In genomic region chr14:102880658-102881083, GRCm38 (mm10) we compare ENCODE assay signal across 17 mouse cellular contexts.
DNase-seq lines count a peak whose midpoint lies in the region; ATAC-seq and TF ChIP-seq lines count a peak whose summit lies in the region.
"Had no signal": no experiment of that assay in that cellular context is flagged by ENCODE, and none has a peak within 500 bp of the region (broad histone marks: within the 10 kb centered on the region; RNA-seq: fewer than 3 reads in every experiment).

No protein-coding gene starts in this region.

- H3K27me3 ChIP-seq in heart, embryonic 13.5 days (replicated peaks), result no peaks in the 10 kb centered on the region
- no peaks in the 10 kb centered on the region for H3K27me3 ChIP-seq in heart, embryonic 11.5 days (ENCODE audit: control insufficient read depth, insufficient read depth, low read length)
- H3K27me3 ChIP-seq in kidney, postnatal 0 days (ENCODE audit: insufficient read depth, low read length), result no peaks in the 10 kb centered on the region
- no peaks in the 10 kb centered on the region for H3K27me3 ChIP-seq in stomach, embryonic 14.5 days (ENCODE audit: control insufficient read depth, insufficient read depth, low read length)
- no peaks in the 10 kb centered on the region for H3K27me3 ChIP-seq in stomach, postnatal 0 days (ENCODE audit: control insufficient read depth, insufficient read depth, low read length)
- H3K27me3 ChIP-seq: neural tube, embryonic 15.5 days had no signal

- H3K4me2 ChIP-seq in heart, embryonic 13.5 days, result no peak overlapping the region
- H3K4me2 ChIP-seq in heart, embryonic 11.5 days, result no peak overlapping the region
- H3K4me2 ChIP-seq in kidney, postnatal 0 days (ENCODE audit: low read length), result no peak overlapping the region
- no peak overlapping the region for H3K4me2 ChIP-seq in stomach, embryonic 14.5 days (replicated peaks; ENCODE audit: low read depth, low read length)
- H3K4me2 ChIP-seq in stomach, postnatal 0 days (replicated peaks; ENCODE audit: low read depth), result no peak overlapping the region
- H3K4me2 ChIP-seq: liver, embryonic 11.5 days; neural tube, embryonic 15.5 days had no signal

- peak; percentile 83 for DNase-seq in kidney, postnatal 0 days (ENCODE audit: low spot score)
- no peak for DNase-seq in kidney, adult 18-20 months
- DNase-seq in stomach, postnatal 0 days (ENCODE audit: low spot score), result no peak
- DNase-seq in gastrocnemius, adult 18-20 months (ENCODE audit: low spot score), result no peak
- DNase-seq in natural killer cell, adult 2 months (ENCODE audit: low spot score in 2 of 2), result no peak
- DNase-seq: adrenal gland, postnatal 14 days; cerebellum, adult 9-10 months; gastrocnemius, postnatal 25 days; heart, postnatal 14 days; right cerebral cortex, postnatal 4 days had no signal

- WGBS in heart, embryonic 13.5 days, result 39% methylated on average over 1 of the region's 1 CpGs
- WGBS in heart, embryonic 11.5 days (ENCODE audit: insufficient replicate concordance), result 66% methylated on average over 1 of the region's 1 CpGs
- WGBS in kidney, postnatal 0 days, result 48% methylated on average over 1 of the region's 1 CpGs
- WGBS in stomach, embryonic 14.5 days, result 36% methylated on average over 1 of the region's 1 CpGs
- WGBS in stomach, postnatal 0 days, result 39% methylated on average over 1 of the region's 1 CpGs

- ATAC-seq in heart, embryonic 13.5 days (ENCODE audit: extremely low read depth, insufficient number of reproducible peaks, low FRiP score, low TSS enrichment), result no peak
- ATAC-seq in heart, embryonic 11.5 days (replicated peaks; ENCODE audit: insufficient number of reproducible peaks, low FRiP score, low TSS enrichment), result no peak
- ATAC-seq in kidney, postnatal 0 days (replicated peaks; ENCODE audit: low FRiP score, low read depth), result no peak
- peak; percentile 58; the same call in 1 of the 2 replicates for ATAC-seq in stomach, embryonic 14.5 days (ENCODE audit: insufficient number of reproducible peaks, insufficient read depth, low FRiP score, low read depth)
- no peak for ATAC-seq in stomach, postnatal 0 days (ENCODE audit: low FRiP score, low TSS enrichment)
- ATAC-seq: hindbrain, embryonic 16.5 days; lung, postnatal 0 days had no signal

- no peak overlapping the region for H3K4me3 ChIP-seq in heart, embryonic 13.5 days
- H3K4me3 ChIP-seq in heart, embryonic 11.5 days (ENCODE audit: low read depth, low read length), result no peak overlapping the region
- H3K4me3 ChIP-seq in kidney, postnatal 0 days (replicated peaks; ENCODE audit: low read depth, low read length), result no peak overlapping the region
- no peak overlapping the region for H3K4me3 ChIP-seq in stomach, embryonic 14.5 days (ENCODE audit: low read depth, low read length)
- no peak overlapping the region for H3K4me3 ChIP-seq in stomach, postnatal 0 days (ENCODE audit: low read depth, low read length)
- H3K4me3 ChIP-seq: neural tube, embryonic 15.5 days had no signal

- H3K9me3 ChIP-seq in heart, embryonic 13.5 days, result no peaks in the 10 kb centered on the region
- no peaks in the 10 kb centered on the region for H3K9me3 ChIP-seq in heart, embryonic 11.5 days (replicated peaks; ENCODE audit: control insufficient read depth, low read length)
- no peaks in the 10 kb centered on the region for H3K9me3 ChIP-seq in kidney, postnatal 0 days (replicated peaks; ENCODE audit: low read length)
- no peaks in the 10 kb centered on the region for H3K9me3 ChIP-seq in stomach, embryonic 14.5 days (ENCODE audit: control insufficient read depth, low read depth, low read length)
- no peaks in the 10 kb centered on the region for H3K9me3 ChIP-seq in stomach, postnatal 0 days (ENCODE audit: control insufficient read depth, low read length)
- H3K9me3 ChIP-seq: neural tube, embryonic 15.5 days had no signal

- peak overlapping the region; percentile 64 for H3K27ac ChIP-seq in heart, embryonic 13.5 days (replicated peaks)
- no peak overlapping the region for H3K27ac ChIP-seq in heart, embryonic 11.5 days (ENCODE audit: low read depth, low read length)
- H3K27ac ChIP-seq in kidney, postnatal 0 days, result no peak overlapping the region
- no peak overlapping the region for H3K27ac ChIP-seq in stomach, embryonic 14.5 days (ENCODE audit: low read length)
- H3K27ac ChIP-seq in stomach, postnatal 0 days (replicated peaks), result no peak overlapping the region
- H3K27ac ChIP-seq: neural tube, embryonic 15.5 days had no signal

- no peak overlapping the region for H3K9ac ChIP-seq in heart, embryonic 13.5 days
- H3K9ac ChIP-seq in heart, embryonic 11.5 days (ENCODE audit: low read depth, low read length), result no peak overlapping the region
- H3K9ac ChIP-seq in kidney, postnatal 0 days (ENCODE audit: low read depth, low read length), result no peak overlapping the region
- H3K9ac ChIP-seq in stomach, embryonic 14.5 days (replicated peaks; ENCODE audit: low read depth, low read length), result no peak overlapping the region
- no peak overlapping the region for H3K9ac ChIP-seq in stomach, postnatal 0 days (ENCODE audit: low read length)
- H3K9ac ChIP-seq: neural tube, embryonic 15.5 days had no signal

- no peaks in the 10 kb centered on the region for H3K36me3 ChIP-seq in heart, embryonic 13.5 days
- no peaks in the 10 kb centered on the region for H3K36me3 ChIP-seq in heart, embryonic 11.5 days (ENCODE audit: control insufficient read depth, insufficient read depth, low read length)
- no peaks in the 10 kb centered on the region for H3K36me3 ChIP-seq in kidney, postnatal 0 days (ENCODE audit: insufficient read depth, low read length)
- H3K36me3 ChIP-seq in stomach, embryonic 14.5 days (ENCODE audit: control insufficient read depth, insufficient read depth, low read length), result no peaks in the 10 kb centered on the region
- H3K36me3 ChIP-seq in stomach, postnatal 0 days (ENCODE audit: control insufficient read depth, insufficient read depth, low read length), result no peaks in the 10 kb centered on the region
- H3K36me3 ChIP-seq: neural tube, embryonic 15.5 days had no signal

- no peak for TF ChIP-seq EP300 in stomach, postnatal 0 days (optimal IDR thresholded peaks at IDR 0.05)

- no peak for TF ChIP-seq CTCF in kidney, postnatal 0 days (IDR thresholded peaks at IDR 0.05; ENCODE audit: low read depth)
- TF ChIP-seq CTCF in stomach, postnatal 0 days (IDR thresholded peaks at IDR 0.05; ENCODE audit: low read depth), result no peak

- H3K4me1 ChIP-seq in heart, embryonic 13.5 days, result peaks cover 21% of the 10 kb centered on the region
- no peaks in the 10 kb centered on the region for H3K4me1 ChIP-seq in heart, embryonic 11.5 days (ENCODE audit: control insufficient read depth, insufficient read depth, low read length)
- 0 out of 2 replicates have a peak, but pooled peaks cover 2% of the 10 kb centered on the region for H3K4me1 ChIP-seq in kidney, postnatal 0 days (replicated peaks; ENCODE audit: insufficient read depth, low read length)
- H3K4me1 ChIP-seq in stomach, embryonic 14.5 days (ENCODE audit: control insufficient read depth, insufficient read depth, low read length), result 0 out of 2 replicates have a peak, but pooled peaks cover 3% of the 10 kb centered on the region
- no peaks in the 10 kb centered on the region for H3K4me1 ChIP-seq in stomach, postnatal 0 days (replicated peaks; ENCODE audit: control insufficient read depth, insufficient read depth)
